Mouse (Mus musculus): ENCODE data around the gene Samt3.

Gene Samt3

GRCm38 (mm10) chrX:86043899-86044298 lies at the start of gene Samt3:
Gene Samt3, plus strand, starts transcription at chrX:86044199.
- DNase-seq (ENCODE audit: low spot score): no peak

- DNase-seq (ENCODE audit: low spot score): no peak
Observed at GRCm38 (mm10) chrX:86016591-86016990, 27.4 kb upstream of the Samt3 start.

- DNase-seq (ENCODE audit: low spot score): no peak
Observed at GRCm38 (mm10) chrX:86088672-86089071, 44.7 kb downstream of the Samt3 start.
